Mouse (Mus musculus): Measurements from ENCODE around the gene Tmem239. TPM values are rescaled to one million over a fixed set of nuclear protein-coding genes. Genes with fewer than 3 reads are reported as not detected.
A peak's percentile ranks its signal among the peaks of the same experiment; 100 is the strongest.

Gene Tmem239
- polyA plus RNA-seq, 1 experiment from 2014 or later = not detected

DNA sequence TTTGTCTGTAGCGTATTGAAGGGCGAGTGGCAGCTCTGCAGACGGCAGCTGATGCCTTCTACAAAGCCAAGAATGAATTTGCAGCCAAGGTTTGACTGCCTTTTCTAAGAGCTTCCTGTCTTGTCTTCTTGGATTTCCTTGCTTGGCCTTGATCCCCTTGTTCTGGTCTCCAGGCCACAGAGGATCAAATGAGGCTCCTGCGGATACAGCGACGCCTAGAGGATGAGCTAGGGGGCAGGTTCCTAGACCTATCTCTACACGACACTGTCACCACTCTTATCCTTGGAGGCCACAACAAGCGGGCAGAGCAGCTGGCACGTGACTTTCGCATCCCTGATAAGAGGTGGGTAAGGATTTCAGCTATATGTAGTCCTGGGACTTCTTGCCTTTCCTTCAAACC lies 35.9 kb downstream of the Tmem239 start:
- Histone ChIP-seq H3K4me3 (ENCODE audit: control insufficient read depth in 1 of 2, insufficient read depth in 1 of 2, low read depth in 1 of 2, low read length in 2 of 2) (no peak overlapping the region), H3K27me3 (ENCODE audit: control insufficient read depth, insufficient read depth, low read length) (no peaks in the 10 kb centered on the region), H3K4me2 (ENCODE audit: low read length) (no peak overlapping the region), H3K4me1 (ENCODE audit: control insufficient read depth in 2 of 2, insufficient read depth in 2 of 2, low read length in 2 of 2) (no peaks in the 10 kb centered on the region), H3K36me3 (ENCODE audit: control insufficient read depth, insufficient read depth, low read length) (peaks cover 78% of the 10 kb centered on the region), H3K9ac (ENCODE audit: low read length) (no peak overlapping the region), H3K9me3 (ENCODE audit: control insufficient read depth, low read length) (no peaks in the 10 kb centered on the region), H3K27ac (replicated peaks in 1 of 2; ENCODE audit: control insufficient read depth in 1 of 2, insufficient read depth in 1 of 2, low read depth in 2 of 2, low read length in 2 of 2) (no peak overlapping the region)
- WGBS = 80% methylated on average over 10 of the region's 10 CpGs
- no peak for ATAC-seq (ENCODE audit: insufficient number of reproducible peaks, insufficient read depth, low FRiP score, low read depth)

DNA sequence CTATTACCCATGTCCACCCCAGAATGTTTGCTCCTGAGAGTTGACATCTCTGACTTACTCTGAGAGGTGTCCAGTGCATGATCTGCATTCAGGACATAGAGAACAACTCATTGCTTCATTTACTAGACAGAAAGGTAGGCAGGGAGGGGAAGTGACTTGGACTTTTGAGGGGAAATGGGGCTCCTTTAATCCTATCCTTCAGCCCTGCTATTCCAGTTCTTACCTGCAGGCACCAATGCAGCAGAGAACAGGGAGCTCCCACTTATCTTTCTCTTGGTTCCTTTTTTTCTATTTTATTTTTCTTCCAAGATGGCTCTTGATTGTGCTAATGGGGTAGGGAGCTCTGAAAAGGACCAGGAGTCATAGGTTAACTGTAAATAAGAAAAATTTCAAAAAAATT lies 42.2 kb downstream of the Tmem239 start:
- no peak overlapping the region for H3K4me2 ChIP-seq (ENCODE audit: low read length)
- H3K36me3 ChIP-seq (ENCODE audit: control insufficient read depth, insufficient read depth, low read length) = peaks cover 15% of the 10 kb centered on the region
- 0 out of 2 replicates have a peak, but pooled peaks cover 11% of the 10 kb centered on the region for H3K27me3 ChIP-seq (ENCODE audit: control insufficient read depth, insufficient read depth, low read length)
- peaks cover 10 to 26% of the 10 kb centered on the region in 2 experiments for H3K4me1 ChIP-seq (ENCODE audit: control insufficient read depth in 2 of 2, insufficient read depth in 2 of 2, low read length in 2 of 2)
- no peak overlapping the region for H3K9ac ChIP-seq (ENCODE audit: low read length)
- no peak for ATAC-seq (ENCODE audit: insufficient number of reproducible peaks, insufficient read depth, low FRiP score, low read depth)
- no peak overlapping the region for H3K4me3 ChIP-seq (ENCODE audit: control insufficient read depth in 1 of 2, insufficient read depth in 1 of 2, low read depth in 1 of 2, low read length in 2 of 2)
- no peaks in the 10 kb centered on the region for H3K9me3 ChIP-seq (ENCODE audit: control insufficient read depth, low read length)
- no peak overlapping the region for H3K27ac ChIP-seq (replicated peaks in 1 of 2; ENCODE audit: control insufficient read depth in 1 of 2, insufficient read depth in 1 of 2, low read depth in 2 of 2, low read length in 2 of 2)

DNA sequence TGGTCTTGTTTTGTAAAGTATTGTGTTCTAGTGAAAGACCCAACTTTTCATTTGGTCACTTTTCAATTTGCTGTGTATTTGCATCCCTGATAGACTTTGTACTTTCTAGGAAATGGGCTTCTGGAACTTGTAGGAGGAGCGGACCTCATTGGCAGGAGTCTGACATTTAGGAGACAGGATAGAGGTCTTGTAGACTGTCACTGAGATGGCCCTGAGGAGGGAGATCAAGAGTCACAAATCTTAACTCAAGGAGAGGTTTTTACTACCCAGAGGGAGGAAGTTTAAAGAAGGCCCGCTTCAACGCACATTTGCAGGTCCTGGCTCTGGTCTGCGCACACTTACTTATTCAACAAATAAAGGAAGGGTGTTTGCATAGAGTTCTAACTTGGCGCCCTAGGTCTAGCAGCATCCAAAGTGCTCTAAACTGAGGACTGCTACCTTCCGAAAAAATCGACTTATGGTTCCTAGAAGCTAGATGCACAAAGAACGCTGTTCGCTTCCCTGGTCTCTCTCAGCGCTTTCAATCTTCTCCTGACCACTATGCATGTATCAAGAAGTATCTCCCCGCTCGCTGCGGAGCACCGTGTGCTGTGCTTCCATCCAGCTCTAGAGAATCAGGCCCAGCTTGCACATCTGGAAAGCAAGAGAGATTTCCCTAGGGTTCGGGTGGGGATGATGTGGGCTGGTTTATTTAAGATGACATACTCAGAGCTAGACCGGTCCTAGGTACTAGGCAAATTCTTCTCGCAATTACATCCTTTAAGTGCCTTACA lies 42.9 kb downstream of the Tmem239 start:
- Histone ChIP-seq H3K27ac (replicated peaks in 1 of 2; ENCODE audit: control insufficient read depth in 1 of 2, insufficient read depth in 1 of 2, low read depth in 2 of 2, low read length in 2 of 2) (no peak overlapping the region), H3K9ac (ENCODE audit: low read length) (peak overlapping the region; percentile 89), H3K4me2 (ENCODE audit: low read length) (peak overlapping the region; percentile 93), H3K9me3 (ENCODE audit: control insufficient read depth, low read length) (no peaks in the 10 kb centered on the region), H3K4me3 (ENCODE audit: control insufficient read depth in 1 of 2, insufficient read depth in 1 of 2, low read depth in 1 of 2, low read length in 2 of 2) (peak overlapping the region; percentile 82 to 95), H3K4me1 (ENCODE audit: control insufficient read depth in 2 of 2, insufficient read depth in 2 of 2, low read length in 2 of 2) (peaks cover 10 to 29% of the 10 kb centered on the region in 2 experiments), H3K36me3 (ENCODE audit: control insufficient read depth, insufficient read depth, low read length) (peaks cover 8% of the 10 kb centered on the region), H3K27me3 (ENCODE audit: control insufficient read depth, insufficient read depth, low read length) (0 out of 2 replicates have a peak, but pooled peaks cover 11% of the 10 kb centered on the region)
- 10% methylated on average over 17 of the region's 17 CpGs for WGBS
- ATAC-seq (ENCODE audit: insufficient number of reproducible peaks, insufficient read depth, low FRiP score, low read depth) = no peak

DNA sequence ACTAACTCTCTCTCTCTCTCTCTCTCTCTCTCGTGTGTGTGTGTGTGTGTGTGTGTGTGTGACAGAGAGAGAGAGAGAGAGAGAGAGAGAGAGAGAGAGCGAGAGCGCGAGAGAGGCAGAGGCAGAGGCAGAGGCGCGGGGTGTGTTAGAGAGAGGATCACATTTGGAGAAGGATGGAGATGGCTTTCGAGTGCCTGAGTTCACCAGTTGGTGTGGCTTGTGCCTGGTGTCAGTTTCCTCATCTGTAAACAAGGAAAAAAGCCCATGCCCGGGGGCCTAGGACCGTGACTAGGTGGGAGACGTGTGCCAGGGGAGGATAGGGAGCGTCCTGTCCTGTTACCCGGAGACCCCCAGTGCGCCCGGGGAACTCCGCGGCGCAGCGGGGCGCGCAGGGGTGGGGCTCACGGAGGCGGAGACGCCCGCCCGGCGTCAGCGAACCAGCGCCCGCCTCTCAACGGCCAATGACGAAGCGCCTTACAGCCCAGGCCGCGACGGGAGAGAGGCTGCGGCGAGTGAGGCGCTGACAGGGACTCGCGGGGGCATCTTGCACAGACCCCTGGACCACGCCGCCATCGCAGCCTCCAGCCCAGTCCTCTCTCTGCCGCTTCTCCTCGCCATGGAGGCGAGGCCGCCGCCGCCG lies 43.6 kb downstream of the Tmem239 start, which contains the start of gene Ptpra:
Ptpra (plus strand) TSS at position 485 of the 640 bp plus-strand sequence.
- H3K36me3 ChIP-seq (ENCODE audit: control insufficient read depth, insufficient read depth, low read length) = 0 out of 2 replicates have a peak, but pooled peaks cover 4% of the 10 kb centered on the region
- under 1% methylated on average over 43 of the region's 50 CpGs for WGBS
- H3K27ac ChIP-seq (replicated peaks in 1 of 2; ENCODE audit: control insufficient read depth in 1 of 2, insufficient read depth in 1 of 2, low read depth in 2 of 2, low read length in 2 of 2) = peak within 1 kb of the TSS; percentile 65 to 83; a peak in 3 of 4 replicates
- H3K9me3 ChIP-seq (ENCODE audit: control insufficient read depth, low read length) = no peaks in the 10 kb centered on the region
- H3K4me2 ChIP-seq (ENCODE audit: low read length) = peak within 1 kb of the TSS; percentile 93
- H3K27me3 ChIP-seq (ENCODE audit: control insufficient read depth, insufficient read depth, low read length) = 0 out of 2 replicates have a peak, but pooled peaks cover 11% of the 10 kb centered on the region
- peak within 1 kb of the TSS; percentile 89 for H3K9ac ChIP-seq (ENCODE audit: low read length)
- peaks cover 10 to 34% of the 10 kb centered on the region in 2 experiments for H3K4me1 ChIP-seq (ENCODE audit: control insufficient read depth in 2 of 2, insufficient read depth in 2 of 2, low read length in 2 of 2)
- ATAC-seq (ENCODE audit: insufficient number of reproducible peaks, insufficient read depth, low FRiP score, low read depth) = peak; percentile 97
- H3K4me3 ChIP-seq (ENCODE audit: control insufficient read depth in 1 of 2, insufficient read depth in 1 of 2, low read depth in 1 of 2, low read length in 2 of 2) = peak within 1 kb of the TSS; percentile 82 to 95

DNA sequence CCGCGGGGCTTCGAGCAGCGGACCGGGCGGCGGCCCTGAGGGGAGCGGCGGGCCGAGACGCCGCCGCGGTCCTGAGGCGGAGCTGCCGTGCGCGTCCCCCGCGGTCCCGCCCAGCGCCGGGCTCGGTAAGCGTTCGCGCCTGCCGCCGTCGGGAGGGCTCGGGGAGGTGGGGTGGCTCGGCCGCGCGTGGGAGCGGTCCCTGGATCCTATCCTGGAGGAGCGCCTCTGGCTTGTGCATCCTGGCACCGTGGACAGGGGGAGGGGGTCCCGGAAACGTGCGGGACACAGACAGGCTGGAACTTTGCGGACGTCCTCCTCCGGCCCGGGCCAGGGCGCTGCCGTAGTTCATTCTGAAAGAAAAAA lies 44.1 kb downstream of the Tmem239 start:
- Histone ChIP-seq H3K36me3 (ENCODE audit: control insufficient read depth, insufficient read depth, low read length) (no peaks in the 10 kb centered on the region), H3K4me1 (ENCODE audit: control insufficient read depth in 2 of 2, insufficient read depth in 2 of 2, low read length in 2 of 2) (peaks cover 10 to 34% of the 10 kb centered on the region in 2 experiments), H3K27ac (replicated peaks in 1 of 2; ENCODE audit: control insufficient read depth in 1 of 2, insufficient read depth in 1 of 2, low read depth in 2 of 2, low read length in 2 of 2) (peak overlapping the region; percentile 65 to 83; a peak in 3 of 4 replicates), H3K9me3 (ENCODE audit: control insufficient read depth, low read length) (no peaks in the 10 kb centered on the region), H3K9ac (ENCODE audit: low read length) (peak overlapping the region; percentile 89), H3K4me2 (ENCODE audit: low read length) (peak overlapping the region; percentile 93), H3K27me3 (ENCODE audit: control insufficient read depth, insufficient read depth, low read length) (0 out of 2 replicates have a peak, but pooled peaks cover 11% of the 10 kb centered on the region), H3K4me3 (ENCODE audit: control insufficient read depth in 1 of 2, insufficient read depth in 1 of 2, low read depth in 1 of 2, low read length in 2 of 2) (peak overlapping the region; percentile 82 to 95)
- peak; percentile 83 for ATAC-seq (ENCODE audit: insufficient number of reproducible peaks, insufficient read depth, low FRiP score, low read depth)
- WGBS = under 1% methylated on average over 38 of the region's 47 CpGs

DNA sequence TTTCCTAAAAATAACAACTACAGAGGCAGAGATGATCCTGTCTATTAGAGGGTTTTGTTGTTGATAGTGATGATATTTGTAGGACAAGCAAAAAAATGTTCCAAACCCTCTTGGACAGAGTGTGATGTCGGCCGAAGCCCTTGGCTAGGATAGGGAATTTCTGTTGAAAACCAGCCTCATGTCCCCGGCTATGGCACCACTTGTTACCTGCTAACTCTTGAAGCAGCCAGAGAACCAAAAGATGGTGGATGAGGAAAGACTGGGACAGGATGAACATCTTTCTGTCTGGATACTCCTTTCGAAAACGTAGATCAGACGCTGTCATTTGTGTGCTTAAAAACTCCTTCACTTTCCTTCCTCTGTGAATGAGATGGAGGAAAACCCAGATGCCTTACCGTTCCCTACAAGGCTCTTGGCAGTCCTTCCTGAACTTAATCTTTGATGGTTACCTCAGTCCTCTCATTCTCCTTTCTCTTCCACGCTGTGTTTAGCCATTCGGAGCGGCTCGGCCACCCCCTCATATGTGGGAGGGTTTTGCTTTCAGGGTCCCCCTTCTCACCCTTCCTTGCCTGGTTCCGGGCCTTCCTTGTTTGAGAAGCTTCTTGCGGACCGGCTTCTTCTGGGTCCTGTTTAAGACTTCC lies 44.9 kb downstream of the Tmem239 start:
- Histone ChIP-seq H3K4me2 (ENCODE audit: low read length) (peak overlapping the region; percentile 93), H3K9me3 (ENCODE audit: control insufficient read depth, low read length) (no peaks in the 10 kb centered on the region), H3K4me3 (ENCODE audit: control insufficient read depth in 1 of 2, insufficient read depth in 1 of 2, low read depth in 1 of 2, low read length in 2 of 2) (peak overlapping the region; percentile 82 to 95; a peak in 3 of 4 replicates), H3K27ac (replicated peaks in 1 of 2; ENCODE audit: control insufficient read depth in 1 of 2, insufficient read depth in 1 of 2, low read depth in 2 of 2, low read length in 2 of 2) (no peak overlapping the region), H3K4me1 (ENCODE audit: control insufficient read depth in 2 of 2, insufficient read depth in 2 of 2, low read length in 2 of 2) (peaks cover 10 to 34% of the 10 kb centered on the region in 2 experiments), H3K9ac (ENCODE audit: low read length) (peak overlapping the region; percentile 89), H3K36me3 (ENCODE audit: control insufficient read depth, insufficient read depth, low read length) (no peaks in the 10 kb centered on the region), H3K27me3 (ENCODE audit: control insufficient read depth, insufficient read depth, low read length) (0 out of 2 replicates have a peak, but pooled peaks cover 11% of the 10 kb centered on the region)
- ATAC-seq (ENCODE audit: insufficient number of reproducible peaks, insufficient read depth, low FRiP score, low read depth) = no peak
- WGBS = 51% methylated on average over 14 of the region's 14 CpGs

DNA sequence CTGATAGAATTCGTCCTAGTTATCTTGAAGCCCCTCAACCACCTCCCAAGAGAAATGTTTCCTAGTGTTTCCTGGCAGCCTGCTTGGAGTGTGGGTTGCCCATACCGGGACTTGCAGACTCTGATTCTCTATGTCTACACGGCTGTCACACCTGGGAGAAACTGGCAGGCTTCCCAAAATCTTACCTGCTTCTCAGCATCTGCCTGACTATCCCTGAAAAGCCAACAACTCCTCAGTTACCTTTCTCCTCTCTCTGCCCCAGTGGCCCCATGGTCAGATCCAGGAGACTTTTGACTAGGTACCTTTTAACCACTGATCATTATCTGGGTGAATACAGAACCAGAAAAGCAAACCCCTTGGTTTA lies 45.4 kb downstream of the Tmem239 start:
- peaks cover 10 to 34% of the 10 kb centered on the region in 2 experiments for H3K4me1 ChIP-seq (ENCODE audit: control insufficient read depth in 2 of 2, insufficient read depth in 2 of 2, low read length in 2 of 2)
- H3K36me3 ChIP-seq (ENCODE audit: control insufficient read depth, insufficient read depth, low read length) = no peaks in the 10 kb centered on the region
- H3K27ac ChIP-seq (replicated peaks in 1 of 2; ENCODE audit: control insufficient read depth in 1 of 2, insufficient read depth in 1 of 2, low read depth in 2 of 2, low read length in 2 of 2) = no peak overlapping the region
- 0 out of 2 replicates have a peak, but pooled peaks cover 11% of the 10 kb centered on the region for H3K27me3 ChIP-seq (ENCODE audit: control insufficient read depth, insufficient read depth, low read length)
- H3K9ac ChIP-seq (ENCODE audit: low read length) = peak overlapping the region; percentile 89; the same call in 1 of the 2 replicates
- WGBS = 36% methylated on average over 3 of the region's 3 CpGs
- peak overlapping the region in 1 of 2 experiments; percentile 82; a peak in 1 of 4 replicates for H3K4me3 ChIP-seq (ENCODE audit: control insufficient read depth in 1 of 2, insufficient read depth in 1 of 2, low read depth in 1 of 2, low read length in 2 of 2)
- H3K9me3 ChIP-seq (ENCODE audit: control insufficient read depth, low read length) = no peaks in the 10 kb centered on the region
- no peak for ATAC-seq (ENCODE audit: insufficient number of reproducible peaks, insufficient read depth, low FRiP score, low read depth)
- H3K4me2 ChIP-seq (ENCODE audit: low read length) = peak overlapping the region; percentile 93

All from heart, embryonic 14.5 days (tissue).